Mouse (Mus musculus) ES-E14 (cell line): Measurements from ENCODE around the gene Atg2b. TPM values are rescaled to one million over a fixed set of nuclear protein-coding genes. Genes with fewer than 3 reads are reported as not detected.

ENCODE experiments used
- DNase-seq: peaks from one replicate; pipeline ENCODE4 v3.0.0-alpha.2; 2013; ENCODE audit warnings: low read depth, low spot score
- H3K27ac ChIP-seq: 2 replicates; pipeline ENCODE4 v1.5.1; 2012; ENCODE audit warnings: low read depth, mild to moderate bottlenecking, low read length, moderate library complexity, mixed read lengths; ENCODE audit not compliant: poor library complexity, insufficient read depth, severe bottlenecking
- H3K36me3 ChIP-seq: 2 replicates; pipeline ENCODE4 v1.6.1; 2012; ENCODE audit warnings: mild to moderate bottlenecking, low read length, moderate library complexity, mixed read lengths; ENCODE audit not compliant: control insufficient read depth, poor library complexity, insufficient read depth, severe bottlenecking
- H3K4me1 ChIP-seq, 2 experiments: fragments of 150-350 bp in 1 of 2; sonication (generic) in 1 of 2; 2 replicates each; pipeline ENCODE4 v1.6.1; 2012; ENCODE audit warnings: low read length in 2 of 2, mild to moderate bottlenecking in 1 of 2, mixed read lengths in 1 of 2; ENCODE audit not compliant: control insufficient read depth in 2 of 2, insufficient read depth in 2 of 2, poor library complexity in 1 of 2
- H3K4me3 ChIP-seq, 2 experiments: fragments of 150-350 bp in 1 of 2; sonication (generic) in 1 of 2; 2 replicates each; pipeline ENCODE4 v1.5.1; 2012; ENCODE audit warnings: low read length in 2 of 2, low read depth in 1 of 2, mild to moderate bottlenecking in 1 of 2, mixed read lengths in 1 of 2; ENCODE audit not compliant: insufficient read depth in 1 of 2, poor library complexity in 1 of 2, severe bottlenecking in 1 of 2
- H3K9ac ChIP-seq: 2 replicates; pipeline ENCODE4 v1.6.1; 2012; ENCODE audit warnings: low read depth, mild to moderate bottlenecking, low read length, mixed read lengths; ENCODE audit not compliant: poor library complexity, insufficient read depth, severe bottlenecking
- H3K9me3 ChIP-seq: fragments of 150-350 bp; sonication (generic); 2 replicates; pipeline ENCODE4 v1.6.1; 2012; ENCODE audit warnings: low read depth, mild to moderate bottlenecking, low read length; ENCODE audit not compliant: control insufficient read depth, insufficient read depth
- CHD2 ChIP-seq: IDR thresholded peaks from 2 replicates; pipeline ENCODE4 v1.6.1; 2014; ENCODE audit warnings: mild to moderate bottlenecking, low read depth, low read length, inconsistent platforms
- HCFC1 ChIP-seq: IDR thresholded peaks from 2 replicates; pipeline ENCODE4 v1.6.1; 2012; ENCODE audit warnings: low read length, inconsistent platforms, borderline replicate concordance; ENCODE audit not compliant: insufficient read depth
- MAFK ChIP-seq: IDR thresholded peaks from 2 replicates; pipeline ENCODE4 v1.6.1; 2014; ENCODE audit warnings: mild to moderate bottlenecking, low read depth, low read length, inconsistent platforms; ENCODE audit not compliant: insufficient read depth
- ZC3H11A ChIP-seq: IDR thresholded peaks from 2 replicates; pipeline ENCODE4 v1.6.1; 2012; ENCODE audit warnings: low read depth, mild to moderate bottlenecking, inconsistent platforms, low read length, borderline replicate concordance
- ZNF384 ChIP-seq: IDR thresholded peaks from 2 replicates; pipeline ENCODE4 v1.6.1; 2012; ENCODE audit warnings: low read depth, low read length, inconsistent platforms
- in situ Hi-C, 2 experiments: fragments of 600-800 bp; cut with MboI; formaldehyde crosslinking; loops; one replicate each; pipeline ENCODE4 v1.15.1; 2025; ENCODE audit warnings: low sequenced_read_pairs in 2 of 2, inconsistent platforms in 1 of 2; ENCODE audit not compliant: unreplicated experiment in 2 of 2
- total RNA-seq: library from RNA; depleted of rRNA; stranded (reverse); fragments of 300-350 nt; gene quantifications from 2 replicates; pipeline ENCODE4 v1.2.3, GENCODE M21; 2012

Gene Atg2b
- total RNA-seq, 1 experiment: 25.2 TPM

DNA sequence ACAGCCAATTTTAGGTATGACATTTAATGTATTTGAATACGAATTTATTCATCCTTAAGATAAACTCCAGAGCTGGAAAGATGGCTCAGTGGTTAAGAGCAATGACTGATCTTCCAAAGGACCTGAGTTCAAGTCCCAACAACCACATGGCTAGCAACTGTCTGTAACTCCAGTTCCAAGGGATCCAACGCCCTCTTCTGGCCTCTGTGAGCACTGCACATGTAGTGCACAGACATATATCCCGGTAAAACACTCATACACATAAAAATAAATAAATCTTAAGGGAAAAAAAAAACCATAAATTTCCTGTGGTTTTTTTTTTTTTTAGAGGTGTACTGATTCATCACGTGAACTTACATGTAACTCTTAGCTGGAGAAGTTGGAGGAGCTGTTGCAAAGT lies 47.5 kb downstream of the Atg2b start:
- no peaks in the 10 kb centered on the region for H3K9me3 ChIP-seq
- H3K4me3 ChIP-seq: no peak overlapping the region
- DNase-seq: no peak
- in situ Hi-C loops: no loop called here
- no peaks in the 10 kb centered on the region for H3K4me1 ChIP-seq
- TF ChIP-seq ZNF384 (no peak), ZC3H11A (no peak), MAFK (no peak), HCFC1 (no peak), CHD2 (no peak)
- no peak overlapping the region for H3K9ac ChIP-seq
- H3K27ac ChIP-seq: no peak overlapping the region
- peaks cover 60% of the 10 kb centered on the region for H3K36me3 ChIP-seq

DNA sequence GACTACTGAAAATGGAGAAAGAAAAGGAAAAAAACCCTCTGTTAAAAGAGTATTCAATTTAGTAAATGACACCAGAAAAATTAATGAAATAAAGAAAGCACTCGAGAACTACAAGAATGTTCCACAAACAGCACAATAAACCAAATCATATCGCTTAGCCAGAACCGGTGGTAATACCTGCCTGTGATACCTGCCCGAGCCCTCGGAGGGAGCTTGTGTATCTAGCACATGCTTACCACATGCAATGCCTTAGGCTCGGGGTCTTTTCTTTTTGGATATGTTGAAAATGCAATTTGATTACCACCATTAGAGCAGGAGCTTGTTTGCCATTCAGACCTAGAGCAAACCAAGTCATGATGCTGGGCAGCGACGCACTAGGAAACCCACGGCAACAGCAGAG lies 48.5 kb downstream of the Atg2b start:
- no peak overlapping the region for H3K27ac ChIP-seq
- no peak for DNase-seq
- no peaks in the 10 kb centered on the region for H3K4me1 ChIP-seq
- in situ Hi-C loops: no loop called here
- H3K36me3 ChIP-seq: peaks cover 54% of the 10 kb centered on the region
- peaks cover 4% of the 10 kb centered on the region; the same call in 1 of the 2 replicates for H3K9me3 ChIP-seq
- H3K9ac ChIP-seq: no peak overlapping the region
- no peak for TF ChIP-seq ZC3H11A
- no peak for TF ChIP-seq HCFC1
- no peak for TF ChIP-seq ZNF384
- TF ChIP-seq MAFK: no peak
- TF ChIP-seq CHD2: no peak
- H3K4me3 ChIP-seq: no peak overlapping the region

DNA sequence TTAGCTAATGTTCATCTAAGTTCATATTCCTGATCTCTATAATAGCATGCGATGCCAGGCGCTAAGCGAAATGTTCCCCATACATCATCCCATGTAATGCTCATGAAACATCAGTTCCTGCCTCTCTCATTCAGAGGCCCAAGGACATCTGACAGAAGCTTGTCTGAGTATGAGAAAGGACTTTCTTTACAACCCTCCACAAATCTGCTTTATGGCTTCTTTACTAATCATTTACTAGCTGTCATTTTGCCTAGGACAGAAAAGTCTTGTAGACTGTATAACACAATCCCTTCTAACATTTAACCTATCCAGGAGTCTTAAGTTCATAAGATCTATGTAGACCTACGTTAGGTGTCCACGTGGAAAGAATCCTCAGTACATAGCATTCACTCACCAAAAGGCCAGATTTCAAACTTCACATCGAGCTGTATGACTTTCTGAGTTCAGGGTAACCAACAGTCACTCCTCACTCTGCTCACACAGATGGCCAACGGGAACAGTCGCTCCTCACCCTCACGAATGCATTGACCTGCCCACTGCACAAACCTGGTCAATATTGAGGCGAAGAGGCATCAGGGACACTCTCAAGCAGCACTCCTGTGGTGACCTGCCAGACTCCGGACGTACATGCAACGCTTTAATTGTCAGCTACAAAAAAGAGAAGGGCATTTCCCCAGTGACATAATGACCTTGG lies 50.5 kb downstream of the Atg2b start:
- in situ Hi-C loops: no loop called here
- H3K9me3 ChIP-seq: peaks cover 6% of the 10 kb centered on the region; the same call in 1 of the 2 replicates
- H3K4me1 ChIP-seq: no peaks in the 10 kb centered on the region
- no peak for DNase-seq
- H3K27ac ChIP-seq: no peak overlapping the region
- H3K4me3 ChIP-seq: no peak overlapping the region
- H3K36me3 ChIP-seq: peaks cover 48% of the 10 kb centered on the region
- H3K9ac ChIP-seq: no peak overlapping the region
- TF ChIP-seq CHD2 (no peak), MAFK (no peak), ZNF384 (no peak), HCFC1 (no peak), ZC3H11A (no peak)

DNA sequence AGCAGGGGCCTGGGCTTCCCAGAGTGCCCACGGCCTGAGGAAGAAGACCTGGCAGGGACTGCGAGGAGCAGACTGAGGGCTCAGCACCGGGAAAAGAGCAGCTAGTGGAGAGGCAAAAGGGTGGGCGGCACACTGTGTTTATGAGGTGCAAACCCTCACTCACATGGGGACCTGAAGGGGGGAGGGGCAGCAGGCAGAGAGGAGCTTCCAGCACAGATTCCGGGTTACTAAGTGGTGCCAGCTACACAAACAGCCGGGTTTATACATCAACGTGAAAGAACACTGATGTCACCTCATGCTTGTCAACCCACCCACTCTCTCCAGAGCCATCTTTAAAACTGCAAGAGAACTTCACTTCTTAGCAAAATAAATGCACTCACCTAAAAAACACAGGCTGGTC lies 59.2 kb downstream of the Atg2b start:
- Histone ChIP-seq H3K27ac (no peak overlapping the region), H3K9ac (no peak overlapping the region), H3K9me3 (peaks cover 16% of the 10 kb centered on the region), H3K4me3 (no peak overlapping the region), H3K36me3 (peaks cover 54% of the 10 kb centered on the region), H3K4me1 (no peaks in the 10 kb centered on the region)
- TF ChIP-seq ZNF384 (no peak), ZC3H11A (no peak), MAFK (no peak), HCFC1 (no peak), CHD2 (no peak)
- DNase-seq: no peak
- in situ Hi-C loops: no loop called here
